ENCODE assay signal across 13 mouse cellular contexts in the genomic region with DNA sequence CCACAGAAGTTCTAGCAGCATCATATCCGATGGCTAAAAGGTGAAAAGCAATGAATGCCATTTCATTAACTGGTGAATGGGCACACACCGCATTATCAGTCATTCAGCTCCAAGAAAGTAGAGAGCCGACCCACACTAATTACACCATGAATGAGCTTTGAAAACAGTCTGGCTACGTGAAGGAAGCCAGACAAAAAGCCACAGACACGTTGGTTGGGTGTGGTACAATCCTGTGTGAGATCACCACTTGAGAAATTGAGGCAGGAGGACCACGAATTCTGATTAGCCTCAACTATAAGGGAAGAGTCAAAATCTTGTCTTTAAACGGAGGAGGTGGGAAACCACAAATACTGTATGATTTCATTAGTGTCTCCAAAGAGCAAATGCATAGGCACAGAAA. TPM values are rescaled to one million over a fixed set of nuclear protein-coding genes. Genes with fewer than 3 reads are reported as not detected.
A peak's percentile ranks its signal among the peaks of the same experiment; 100 is the strongest.
DNase-seq lines count a peak whose midpoint lies in the region; ATAC-seq and TF ChIP-seq lines count a peak whose summit lies in the region.
"Had no signal": no experiment of that assay in that cellular context is flagged by ENCODE, and none has a peak within 500 bp of the region (broad histone marks: within the 10 kb centered on the region; RNA-seq: fewer than 3 reads in every experiment).

No protein-coding gene starts in this region.

- H3K4me3 ChIP-seq in hindbrain, embryonic 11.5 days (ENCODE audit: low read depth, low read length) = no peak overlapping the region
- H3K4me3 ChIP-seq in hindbrain, embryonic 10.5 days = no peak overlapping the region
- H3K4me3 ChIP-seq in hindbrain, embryonic 14.5 days (replicated peaks; ENCODE audit: low read length) = peak overlapping the region; percentile 63
- H3K4me3 ChIP-seq in myocyte = peak overlapping the region; percentile 31

- H3K9me3 ChIP-seq in hindbrain, embryonic 11.5 days (ENCODE audit: control insufficient read depth, low read length) = no peaks in the 10 kb centered on the region
- H3K9me3 ChIP-seq in hindbrain, embryonic 10.5 days = no peaks in the 10 kb centered on the region
- H3K9me3 ChIP-seq in hindbrain, embryonic 14.5 days (ENCODE audit: control insufficient read depth, low read length) = no peaks in the 10 kb centered on the region
- H3K9me3 ChIP-seq: limb, embryonic 12.5 days; liver, embryonic 13.5 days had no signal

- TF ChIP-seq POLR2A in myocyte (IDR thresholded peaks at IDR 0.05; ENCODE audit: insufficient read length, low read depth) = no peak

- no peak overlapping the region for H3K4me2 ChIP-seq in hindbrain, embryonic 11.5 days (replicated peaks; ENCODE audit: low read depth, low read length)
- H3K4me2 ChIP-seq in hindbrain, embryonic 14.5 days (replicated peaks) = peak overlapping the region; percentile 84
- H3K4me2 ChIP-seq in myocyte (ENCODE audit: low read depth) = peak overlapping the region; percentile 61

- H3K36me3 ChIP-seq in hindbrain, embryonic 11.5 days (ENCODE audit: control insufficient read depth, insufficient read depth, low read length) = no peaks in the 10 kb centered on the region
- H3K36me3 ChIP-seq in hindbrain, embryonic 10.5 days = no peaks in the 10 kb centered on the region
- H3K36me3 ChIP-seq in hindbrain, embryonic 14.5 days (replicated peaks; ENCODE audit: control insufficient read depth, insufficient read depth) = no peaks in the 10 kb centered on the region
- no peaks in the 10 kb centered on the region for H3K36me3 ChIP-seq in myocyte (ENCODE audit: control insufficient read depth, insufficient read depth)
- H3K36me3 ChIP-seq: limb, embryonic 12.5 days; liver, embryonic 13.5 days had no signal

- intact Hi-C loops in heart, postnatal 10 days (cut with DNase I) = no loop called here

- H3K27ac ChIP-seq in hindbrain, embryonic 11.5 days (ENCODE audit: low read depth, low read length) = no peak overlapping the region
- no peak overlapping the region for H3K27ac ChIP-seq in hindbrain, embryonic 10.5 days
- H3K27ac ChIP-seq in hindbrain, embryonic 14.5 days = no peak overlapping the region
- H3K27ac ChIP-seq: kidney, postnatal 0 days; limb, embryonic 12.5 days; liver, embryonic 13.5 days had no signal

- no peaks in the 10 kb centered on the region for H3K4me1 ChIP-seq in hindbrain, embryonic 11.5 days (replicated peaks; ENCODE audit: control insufficient read depth, insufficient read depth, low read length)
- peaks cover 10% of the 10 kb centered on the region for H3K4me1 ChIP-seq in hindbrain, embryonic 10.5 days (replicated peaks)
- H3K4me1 ChIP-seq in hindbrain, embryonic 14.5 days (replicated peaks; ENCODE audit: control insufficient read depth, insufficient read depth, low read length) = peaks cover 5% of the 10 kb centered on the region; the same call in 1 of the 2 replicates
- H3K4me1 ChIP-seq: limb, embryonic 12.5 days; liver, embryonic 13.5 days had no signal

- DNase-seq in hindbrain, embryonic 11.5 days (ENCODE audit: low spot score) = peak; percentile 19
- no peak for DNase-seq in hindbrain, embryonic 10.5 days (ENCODE audit: low spot score)
- DNase-seq in Muller cell, postnatal 12 days (ENCODE audit: inconsistent ontology term) = peak; percentile 60
- DNase-seq in hindbrain, embryonic 14.5 days (ENCODE audit: low spot score) = no peak
- DNase-seq in heart, postnatal 10 days = no peak
- no peak for DNase-seq in ovary, postnatal 36 days (ENCODE audit: low spot score)
- DNase-seq: cerebellum, postnatal 25 days; liver, embryonic 13.5 days; right cerebral cortex, postnatal 25 days had no signal

- H3K9ac ChIP-seq in hindbrain, embryonic 11.5 days (ENCODE audit: low read depth, low read length) = no peak overlapping the region
- no peak overlapping the region; the same call in 1 of the 2 replicates for H3K9ac ChIP-seq in hindbrain, embryonic 14.5 days
- H3K9ac ChIP-seq: liver, embryonic 13.5 days had no signal

- H3ac ChIP-seq in myocyte (ENCODE audit: control insufficient read depth, insufficient read length) = no peak overlapping the region

- WGBS in hindbrain, embryonic 11.5 days = 30% methylated on average over 7 of the region's 7 CpGs
- WGBS in hindbrain, embryonic 10.5 days = 37% methylated on average over 7 of the region's 7 CpGs
- WGBS in hindbrain, embryonic 14.5 days = 25% methylated on average over 7 of the region's 7 CpGs

- H3K79me2 ChIP-seq in myocyte (ENCODE audit: control insufficient read depth, insufficient read depth) = peaks cover 19% of the 10 kb centered on the region

- peaks cover 23% of the 10 kb centered on the region for H3K27me3 ChIP-seq in hindbrain, embryonic 11.5 days (ENCODE audit: control insufficient read depth, insufficient read depth, low read length)
- H3K27me3 ChIP-seq in hindbrain, embryonic 10.5 days (ENCODE audit: insufficient read depth, poor library complexity, severe bottlenecking) = peaks cover 77% of the 10 kb centered on the region
- H3K27me3 ChIP-seq in hindbrain, embryonic 14.5 days (ENCODE audit: control insufficient read depth, insufficient read depth, low read length) = peaks cover 25% of the 10 kb centered on the region
- no peaks in the 10 kb centered on the region for H3K27me3 ChIP-seq in myocyte (ENCODE audit: control insufficient read depth, insufficient read depth, insufficient read length)

- no peak for ATAC-seq in hindbrain, embryonic 11.5 days (ENCODE audit: low FRiP score)
- no peak for ATAC-seq in hindbrain, embryonic 14.5 days (ENCODE audit: low FRiP score)

TF ChIP-seq in myocyte, 11 proteins besides CTCF, POLR2A, EP300 and RAD21:
- TF ChIP-seq CEBPB (IDR thresholded peaks at IDR 0.05; ENCODE audit: insufficient read depth, poor library complexity, severe bottlenecking) = no peak
- TF ChIP-seq POLR2AphosphoS2 (IDR thresholded peaks at IDR 0.05; ENCODE audit: insufficient read length, low read depth) = no peak
- no peak for TF ChIP-seq TCF12 (IDR thresholded peaks at IDR 0.05; ENCODE audit: insufficient read depth, poor library complexity, severe bottlenecking)
- TF ChIP-seq USF1 (IDR thresholded peaks at IDR 0.05; ENCODE audit: low read depth) = no peak
- no peak for TF ChIP-seq MAX (IDR thresholded peaks at IDR 0.05; ENCODE audit: low read depth)
- TF ChIP-seq E2F4 (IDR thresholded peaks at IDR 0.05; ENCODE audit: insufficient read depth) = no peak
- TF ChIP-seq REST (IDR thresholded peaks at IDR 0.05; ENCODE audit: insufficient read depth, insufficient read length) = no peak
- no peak for TF ChIP-seq SRF (IDR thresholded peaks at IDR 0.05; ENCODE audit: control insufficient read depth, insufficient read length, low read depth)
- no peak for TF ChIP-seq TCF3 (IDR thresholded peaks at IDR 0.05; ENCODE audit: insufficient read length, low read depth)

RNA-seq across cellular contexts. Expression of a gene that starts 1.3 kb away (rescaled TPM):
- polyA plus RNA-seq in hindbrain, embryonic 11.5 days (2014; fragmentation: Nextera tagmentation; extraction: Ambion mirVana) = 0.90 and 1.4 TPM in 2 replicates
- 0.27 and 0.42 TPM in 2 replicates for polyA plus RNA-seq in hindbrain, embryonic 10.5 days (2016; fragmentation: Nextera tagmentation; extraction: Ambion mirVana)
- polyA plus RNA-seq in hindbrain, embryonic 14.5 days (2014; fragmentation: Nextera tagmentation; extraction: Ambion mirVana) = 14.6 and 19.9 TPM in 2 replicates
- polyA plus RNA-seq in myocyte (2012; fragmentation: generic; extraction: Trizol) = 5.3 TPM
- 1 to 10 TPM in 1 of 2 experiments, under 1 TPM in 1; 0.97 to 1.2 TPM for total RNA-seq in heart, postnatal 10 days (2021)
- total RNA-seq: MEL had no signal

RNA-seq across cellular contexts. Expression of a gene that starts 23.7 kb away (rescaled TPM):
- 1.0 and 1.3 TPM in 2 replicates for polyA plus RNA-seq in hindbrain, embryonic 11.5 days (2014; fragmentation: Nextera tagmentation; extraction: Ambion mirVana)
- 0.94 and 1.2 TPM in 2 replicates for polyA plus RNA-seq in hindbrain, embryonic 10.5 days (2016; fragmentation: Nextera tagmentation; extraction: Ambion mirVana)
- polyA plus RNA-seq in hindbrain, embryonic 14.5 days (2014; fragmentation: Nextera tagmentation; extraction: Ambion mirVana) = 0.90 and 1.1 TPM in 2 replicates
- polyA plus RNA-seq in myocyte (2012; fragmentation: generic; extraction: Trizol) = 0.50 TPM
- total RNA-seq in heart, postnatal 10 days (2021) = under 1 TPM; 0.69 to 0.72 TPM

Comparison
In these comparisons a context has a peak if more than half of its experiments do, and no peak if none do; other contexts are left out.
1. DNase-seq: peak in hindbrain, embryonic 11.5 days (single experiment) and Muller cell, postnatal 12 days (single experiment); none in hindbrain, embryonic 10.5 days (single experiment), hindbrain, embryonic 14.5 days (single experiment), heart, postnatal 10 days (0 of 2) and ovary, postnatal 36 days (single experiment).
2. H3K4me3 ChIP-seq: peak in hindbrain, embryonic 14.5 days (single experiment) and myocyte (single experiment); none in hindbrain, embryonic 11.5 days (single experiment) and hindbrain, embryonic 10.5 days (single experiment).